Mouse (Mus musculus) stomach, embryonic 16.5 days (tissue): ENCODE measurements around the gene Cfap45. TPM values are rescaled to one million over a fixed set of nuclear protein-coding genes. Genes with fewer than 3 reads are reported as not detected.
A peak's percentile ranks its signal among the peaks of the same experiment; 100 is the strongest.

Source experiments
- ATAC-seq: fragments of 200-750 bp; cut with Nextera tagmentation; 2 replicates; pipeline ENCODE4 v1.8.0; 2017; ENCODE audit warnings: moderate number of reproducible peaks, moderate TSS enrichment; ENCODE audit not compliant: insufficient read depth, low FRiP score
- H3K27ac ChIP-seq: fragments of 300-500 bp; sonication (generic); 2 replicates; pipeline ENCODE4 v1.5.1; 2014; ENCODE audit warnings: low read length
- H3K27me3 ChIP-seq: fragments of 300-500 bp; sonication (generic); 2 replicates; pipeline ENCODE4 v1.6.1; 2014; ENCODE audit warnings: low read length, control low read depth, mixed read lengths; ENCODE audit not compliant: control insufficient read depth, insufficient read depth
- H3K36me3 ChIP-seq: fragments of 300-500 bp; sonication (generic); 2 replicates; pipeline ENCODE4 v1.6.1; 2014; ENCODE audit warnings: low read length; ENCODE audit not compliant: control insufficient read depth, insufficient read depth
- H3K4me1 ChIP-seq: fragments of 300-500 bp; sonication (generic); 2 replicates; pipeline ENCODE4 v1.6.1; 2014; ENCODE audit warnings: low read length, control low read depth, mixed read lengths; ENCODE audit not compliant: control insufficient read depth, insufficient read depth
- H3K4me2 ChIP-seq: fragments of 300-500 bp; sonication (generic); 2 replicates; pipeline ENCODE4 v1.6.1; 2014; ENCODE audit warnings: low read depth, low read length, mixed read lengths
- H3K4me3 ChIP-seq: fragments of 300-500 bp; sonication (generic); replicated peaks from 2 replicates; pipeline ENCODE4 v1.5.1; 2014; ENCODE audit warnings: mild to moderate bottlenecking, low read length
- H3K9ac ChIP-seq: fragments of 300-500 bp; sonication (generic); 2 replicates; pipeline ENCODE4 v1.6.1; 2014; ENCODE audit warnings: low read length
- H3K9me3 ChIP-seq: fragments of 300-500 bp; sonication (generic); replicated peaks from 2 replicates; pipeline ENCODE4 v1.6.1; 2016; ENCODE audit warnings: low read length, control low read depth; ENCODE audit not compliant: control insufficient read depth
- WGBS: fragments of 180-500 bp; shearing (Covaris S2); extraction: QIAGEN DNeasy Blood & Tissue Kit; methylation state at CpG from one replicate; pipeline ENCODE4 v1.1.7; 2014; 5-methylcytosine and 5-hydroxymethylcytosine counted together
- polyA plus RNA-seq: library from polyadenylated mRNA; unstranded; fragments of >200 nt; fragmentation: Nextera tagmentation; extraction: Ambion mirVana; gene quantifications from 2 replicates; pipeline ENCODE4 v1.2.1, GENCODE M21; 2015

Cfap45 gene
- polyA plus RNA-seq, 1 experiment from 2014 or later: 2.6 TPM

GRCm38 (mm10) chr1:172535116-172535515 is 14.5 kb downstream of the Cfap45 start:
- Histone ChIP-seq H3K36me3 (no peaks in the 10 kb centered on the region), H3K4me3 (no peak overlapping the region), H3K9me3 (no peaks in the 10 kb centered on the region), H3K4me1 (no peaks in the 10 kb centered on the region), H3K9ac (no peak overlapping the region), H3K4me2 (no peak overlapping the region), H3K27ac (no peak overlapping the region), H3K27me3 (no peaks in the 10 kb centered on the region)
- 86% methylated on average over 16 of the region's 16 CpGs for WGBS
- ATAC-seq: no peak

- H3K9me3 ChIP-seq: no peaks in the 10 kb centered on the region
- H3K9ac ChIP-seq: no peak overlapping the region
- no peak overlapping the region for H3K4me2 ChIP-seq
- no peaks in the 10 kb centered on the region for H3K36me3 ChIP-seq
- no peaks in the 10 kb centered on the region for H3K4me1 ChIP-seq
- no peak overlapping the region for H3K27ac ChIP-seq
- no peak overlapping the region for H3K4me3 ChIP-seq
- H3K27me3 ChIP-seq: no peaks in the 10 kb centered on the region
- 55% methylated on average over 6 of the region's 6 CpGs for WGBS
- peak; percentile 75; the same call in 1 of the 2 replicates for ATAC-seq
These were observed 19.2 kb downstream of the Cfap45 start for GRCm38 (mm10) chr1:172539827-172540226.

- 51% methylated on average over 11 of the region's 11 CpGs for WGBS
- Histone ChIP-seq H3K4me1 (no peaks in the 10 kb centered on the region), H3K27me3 (no peaks in the 10 kb centered on the region), H3K36me3 (no peaks in the 10 kb centered on the region), H3K4me2 (no peak overlapping the region), H3K27ac (no peak overlapping the region), H3K9ac (no peak overlapping the region), H3K9me3 (no peaks in the 10 kb centered on the region), H3K4me3 (no peak overlapping the region)
- no peak for ATAC-seq
These were observed 19.8 kb downstream of the Cfap45 start for GRCm38 (mm10) chr1:172540283-172540820.

GRCm38 (mm10) chr1:172546062-172546461 is 25.5 kb downstream of the Cfap45 start:
- H3K4me2 ChIP-seq: no peak overlapping the region
- ATAC-seq: no peak
- no peak overlapping the region for H3K9ac ChIP-seq
- H3K27me3 ChIP-seq: no peaks in the 10 kb centered on the region
- no peaks in the 10 kb centered on the region for H3K36me3 ChIP-seq
- no peak overlapping the region for H3K4me3 ChIP-seq
- no peaks in the 10 kb centered on the region for H3K9me3 ChIP-seq
- H3K27ac ChIP-seq: no peak overlapping the region
- WGBS: 81% methylated on average over 4 of the region's 4 CpGs
- peaks cover 10% of the 10 kb centered on the region for H3K4me1 ChIP-seq

- Histone ChIP-seq H3K27ac (no peak overlapping the region), H3K4me1 (peaks cover 12% of the 10 kb centered on the region), H3K4me3 (no peak overlapping the region), H3K4me2 (no peak overlapping the region), H3K9ac (no peak overlapping the region), H3K9me3 (no peaks in the 10 kb centered on the region), H3K27me3 (no peaks in the 10 kb centered on the region; the same call in 1 of the 2 replicates), H3K36me3 (no peaks in the 10 kb centered on the region)
- 47% methylated on average over 7 of the region's 7 CpGs for WGBS
- ATAC-seq: no peak
These were observed 27.9 kb downstream of the Cfap45 start for GRCm38 (mm10) chr1:172548501-172548900.

- Histone ChIP-seq H3K4me3 (peak overlapping the region; percentile 57), H3K27ac (peak overlapping the region; percentile 79), H3K9ac (peak overlapping the region; percentile 71; the same call in 1 of the 2 replicates), H3K27me3 (no peaks in the 10 kb centered on the region; the same call in 1 of the 2 replicates), H3K4me1 (peaks cover 12% of the 10 kb centered on the region), H3K4me2 (peak overlapping the region; percentile 68), H3K9me3 (no peaks in the 10 kb centered on the region), H3K36me3 (no peaks in the 10 kb centered on the region)
- no peak for ATAC-seq
- 29% methylated on average over 2 of the region's 2 CpGs for WGBS
These were observed 28.7 kb downstream of the Cfap45 start for GRCm38 (mm10) chr1:172549314-172549713.

GRCm38 (mm10) chr1:172549717-172550116 is 29.1 kb downstream of the Cfap45 start:
- Histone ChIP-seq H3K4me3 (peak overlapping the region; percentile 57), H3K4me1 (peaks cover 12% of the 10 kb centered on the region), H3K36me3 (no peaks in the 10 kb centered on the region), H3K9me3 (no peaks in the 10 kb centered on the region), H3K9ac (peak overlapping the region; percentile 71), H3K4me2 (peak overlapping the region; percentile 68), H3K27me3 (no peaks in the 10 kb centered on the region; the same call in 1 of the 2 replicates), H3K27ac (peak overlapping the region; percentile 79)
- WGBS: 8% methylated on average over 8 of the region's 8 CpGs
- ATAC-seq: no peak

GRCm38 (mm10) chr1:172550551-172550951 is 29.9 kb downstream of the Cfap45 start:
- Histone ChIP-seq H3K9me3 (no peaks in the 10 kb centered on the region), H3K27ac (peak overlapping the region; percentile 79), H3K4me1 (peaks cover 12% of the 10 kb centered on the region), H3K36me3 (no peaks in the 10 kb centered on the region), H3K4me3 (peak overlapping the region; percentile 57), H3K4me2 (peak overlapping the region; percentile 68), H3K9ac (peak overlapping the region; percentile 71), H3K27me3 (no peaks in the 10 kb centered on the region; the same call in 1 of the 2 replicates)
- ATAC-seq: peak; percentile 93
- under 1% methylated on average over 8 of the region's 8 CpGs for WGBS

GRCm38 (mm10) chr1:172551009-172551408 is 30.4 kb downstream of the Cfap45 start:
- H3K27ac ChIP-seq: peak overlapping the region; percentile 46
- H3K36me3 ChIP-seq: no peaks in the 10 kb centered on the region
- ATAC-seq: no peak
- no peaks in the 10 kb centered on the region for H3K9me3 ChIP-seq
- WGBS: 28% methylated on average over 7 of the region's 7 CpGs
- peak overlapping the region; percentile 68 for H3K4me2 ChIP-seq
- H3K4me3 ChIP-seq: peak overlapping the region; percentile 57; the same call in 1 of the 2 replicates
- peaks cover 12% of the 10 kb centered on the region for H3K4me1 ChIP-seq
- H3K9ac ChIP-seq: 0 out of 2 replicates have a peak overlapping the region, but pooled peaks have one; percentile 23
- H3K27me3 ChIP-seq: no peaks in the 10 kb centered on the region; the same call in 1 of the 2 replicates
